Mouse (Mus musculus): ENCODE measurements around the gene Habp2.

Habp2 gene

GRCm38 (mm10) chr19:56286866-56287265 is at the start of gene Habp2:
Gene Habp2, plus strand, starts transcription at chr19:56287137.
- no peak for DNase-seq (ENCODE audit: low spot score in 2 of 2)

- no peak for DNase-seq (ENCODE audit: low spot score in 2 of 2)
Measured at GRCm38 (mm10) chr19:56238501-56238900, 48.4 kb upstream of the Habp2 start.

- no peak for DNase-seq (ENCODE audit: low spot score in 2 of 2)
Measured at GRCm38 (mm10) chr19:56245201-56245600, 41.7 kb upstream of the Habp2 start.

GRCm38 (mm10) chr19:56252815-56253214 is 34.1 kb upstream of the Habp2 start:
- DNase-seq (ENCODE audit: low spot score in 2 of 2): no peak

GRCm38 (mm10) chr19:56253271-56253670 is 33.7 kb upstream of the Habp2 start:
- DNase-seq (ENCODE audit: low spot score in 2 of 2): no peak

- DNase-seq (ENCODE audit: low spot score in 2 of 2): no peak
Measured at GRCm38 (mm10) chr19:56254751-56255150, 32.2 kb upstream of the Habp2 start.

- DNase-seq (ENCODE audit: low spot score in 2 of 2): no peak
Measured at GRCm38 (mm10) chr19:56255506-56255905, 31.4 kb upstream of the Habp2 start.

- DNase-seq (ENCODE audit: low spot score in 2 of 2): no peak
Measured at GRCm38 (mm10) chr19:56256235-56256634, 30.7 kb upstream of the Habp2 start.

- no peak for DNase-seq (ENCODE audit: low spot score in 2 of 2)
Measured at GRCm38 (mm10) chr19:56256741-56257140, 30.2 kb upstream of the Habp2 start.

GRCm38 (mm10) chr19:56263696-56264095 is 23.2 kb upstream of the Habp2 start:
- DNase-seq (ENCODE audit: low spot score in 2 of 2): no peak

GRCm38 (mm10) chr19:56264175-56264574 is 22.8 kb upstream of the Habp2 start:
- no peak for DNase-seq (ENCODE audit: low spot score in 2 of 2)

GRCm38 (mm10) chr19:56265149-56265548 is 21.8 kb upstream of the Habp2 start:
- DNase-seq (ENCODE audit: low spot score in 2 of 2): no peak

GRCm38 (mm10) chr19:56272081-56272480 is 14.9 kb upstream of the Habp2 start:
- no peak for DNase-seq (ENCODE audit: low spot score in 2 of 2)

GRCm38 (mm10) chr19:56277140-56277804 is 9.7 kb upstream of the Habp2 start:
- no peak for DNase-seq (ENCODE audit: low spot score in 2 of 2)

GRCm38 (mm10) chr19:56277951-56278350 is 9.0 kb upstream of the Habp2 start:
- DNase-seq (ENCODE audit: low spot score in 2 of 2): no peak

GRCm38 (mm10) chr19:56278366-56278765 is 8.6 kb upstream of the Habp2 start:
- no peak for DNase-seq (ENCODE audit: low spot score in 2 of 2)

GRCm38 (mm10) chr19:56285222-56285621 is 1.7 kb upstream of the Habp2 start:
- no peak for DNase-seq (ENCODE audit: low spot score in 2 of 2)

- DNase-seq (ENCODE audit: low spot score in 2 of 2): no peak
Measured at GRCm38 (mm10) chr19:56287580-56288367, 837 bp downstream of the Habp2 start.

GRCm38 (mm10) chr19:56288436-56288835 is 1.5 kb downstream of the Habp2 start:
- DNase-seq (ENCODE audit: low spot score in 2 of 2): no peak

- DNase-seq (ENCODE audit: low spot score in 2 of 2): no peak
Measured at GRCm38 (mm10) chr19:56289642-56290041, 2.7 kb downstream of the Habp2 start.

- no peak for DNase-seq (ENCODE audit: low spot score in 2 of 2)
Measured at GRCm38 (mm10) chr19:56291898-56292297, 5.0 kb downstream of the Habp2 start.

GRCm38 (mm10) chr19:56292335-56292734 is 5.4 kb downstream of the Habp2 start:
- DNase-seq (ENCODE audit: low spot score in 2 of 2): no peak
